9 mouse cellular contexts compared by ENCODE assay signal in genomic region chr4:45487681-45488081, GRCm38 (mm10). TPM values are rescaled to one million over a fixed set of nuclear protein-coding genes. Genes with fewer than 3 reads are reported as not detected.
DNase-seq lines count a peak whose midpoint lies in the region; ATAC-seq lines count a peak whose summit lies in the region.
"Had no signal": no experiment of that assay in that cellular context is flagged by ENCODE, and none has a peak within 500 bp of the region (broad histone marks: within the 10 kb centered on the region; RNA-seq: fewer than 3 reads in every experiment).

No protein-coding gene starts in this region.

- H3K4me3 ChIP-seq in heart, embryonic 11.5 days (ENCODE audit: low read depth, low read length): no peak overlapping the region

- peaks cover 88% of the 10 kb centered on the region for H3K4me1 ChIP-seq in heart, embryonic 11.5 days (ENCODE audit: control insufficient read depth, insufficient read depth, low read length)

- no peaks in the 10 kb centered on the region for H3K9me3 ChIP-seq in heart, embryonic 11.5 days (replicated peaks; ENCODE audit: control insufficient read depth, low read length)
- H3K9me3 ChIP-seq: G1E had no signal

- DNase-seq in heart, postnatal 36 days: no peak
- peak; percentile 52 for DNase-seq in adrenal gland, postnatal 25 days
- peak; percentile 50 for DNase-seq in kidney, postnatal 10 days
- peak; percentile 57 to 62 for DNase-seq in monocyte, adult 2 months (ENCODE audit: low read depth in 1 of 2, low spot score in 2 of 2)
- DNase-seq in cerebellum, postnatal 25 days: no peak
- no peak for DNase-seq in left cerebral cortex, postnatal 25 days (ENCODE audit: low spot score in 2 of 2)
- DNase-seq in left cerebral cortex, adult 8-10 months (ENCODE audit: low spot score in 2 of 2): no peak

- ATAC-seq in heart, embryonic 11.5 days (replicated peaks; ENCODE audit: insufficient number of reproducible peaks, low FRiP score, low TSS enrichment): no peak

- no peak overlapping the region for H3K27ac ChIP-seq in heart, embryonic 11.5 days (ENCODE audit: low read depth, low read length)

- 36% methylated on average over 6 of the region's 6 CpGs for WGBS in heart, embryonic 11.5 days (ENCODE audit: insufficient replicate concordance)

- intact Hi-C loops in heart, postnatal 36 days (cut with DNase I): no loop called here
- intact Hi-C loops in left cerebral cortex, postnatal 25 days (cut with DNase I): no loop called here

- H3K9ac ChIP-seq in heart, embryonic 11.5 days (ENCODE audit: low read depth, low read length): 0 out of 2 replicates have a peak overlapping the region, but pooled peaks have one; percentile 22

- H3K4me2 ChIP-seq in heart, embryonic 11.5 days: no peak overlapping the region

- 0 out of 2 replicates have a peak, but pooled peaks cover 3% of the 10 kb centered on the region for H3K36me3 ChIP-seq in heart, embryonic 11.5 days (ENCODE audit: control insufficient read depth, insufficient read depth, low read length)
- H3K36me3 ChIP-seq: G1E had no signal

- no peaks in the 10 kb centered on the region for H3K27me3 ChIP-seq in heart, embryonic 11.5 days (ENCODE audit: control insufficient read depth, insufficient read depth, low read length)

RNA-seq across cellular contexts. Expression of gene Shb, which starts 44.6 kb away (rescaled TPM):
- polyA plus RNA-seq in heart, embryonic 11.5 days (2014; fragmentation: Nextera tagmentation; extraction: Ambion mirVana): 9.2 and 11.1 TPM in 2 replicates
- 10 to 100 TPM; 24.2 to 40.9 TPM for total RNA-seq in heart, postnatal 36 days (2021)
- total RNA-seq in adrenal gland, postnatal 25 days (2021): 88.4 and 94.4 TPM in 2 replicates
- total RNA-seq in left cerebral cortex, postnatal 25 days (2021): 10 to 100 TPM in 1 of 2 experiments, 1 to 10 TPM in 1; 9.0 to 11.8 TPM
- 10 to 100 TPM; 17.1 to 20.0 (median 18.9) TPM for total RNA-seq in left cerebral cortex, adult 8-10 months (2022)
- total RNA-seq: G1E had no signal
- polyA plus RNA-seq: G1E had no signal

Comparison
In these comparisons a context has a peak if more than half of its experiments do, and no peak if none do; other contexts are left out.
1. DNase-seq: peak in adrenal gland, postnatal 25 days (single experiment), kidney, postnatal 10 days (single experiment) and monocyte, adult 2 months (2 of 2); none in heart, postnatal 36 days (0 of 2), cerebellum, postnatal 25 days (0 of 2), left cerebral cortex, postnatal 25 days (0 of 2) and left cerebral cortex, adult 8-10 months (0 of 2).